In genomic region chr11:53456474-53457371, GRCm38 (mm10) we compare ENCODE assay signal across 9 mouse cellular contexts. TPM values are rescaled to one million over a fixed set of nuclear protein-coding genes. Genes with fewer than 3 reads are reported as not detected.
DNase-seq lines count a peak whose midpoint lies in the region; ATAC-seq lines count a peak whose summit lies in the region.
"Had no signal": no experiment of that assay in that cellular context is flagged by ENCODE, and none has a peak within 500 bp of the region (broad histone marks: within the 10 kb centered on the region; RNA-seq: fewer than 3 reads in every experiment).

Gene Gm10447, minus strand, starts transcription at chr11:53457110.
Gene Shroom1, plus strand, starts transcription at chr11:53457205.

- peak within 1 kb of the TSS; percentile 91 for H3K4me2 ChIP-seq in intestine, embryonic 16.5 days (ENCODE audit: low read depth, low read length)
- H3K4me2 ChIP-seq in liver, embryonic 16.5 days (ENCODE audit: low read depth, low read length), result peak within 1 kb of the TSS; percentile 60
- peak within 1 kb of the TSS; percentile 65 for H3K4me2 ChIP-seq in neural tube, embryonic 13.5 days

- 3% methylated on average over 42 of the region's 42 CpGs for WGBS in intestine, embryonic 16.5 days
- WGBS in liver, embryonic 16.5 days (ENCODE audit: insufficient replicate concordance), result 4% methylated on average over 42 of the region's 42 CpGs
- WGBS in neural tube, embryonic 13.5 days, result 4% methylated on average over 42 of the region's 42 CpGs

- peak; percentile 60 to 77 for DNase-seq in cerebellum, adult 18-20 months
- DNase-seq in cerebellum, adult 9-11 months, result no peak
- peak; percentile 44 to 46 for DNase-seq in cerebellum, postnatal 36 days
- DNase-seq in spleen, postnatal 14 days (ENCODE audit: low spot score in 2 of 2), result no peak

- H3K36me3 ChIP-seq in intestine, embryonic 16.5 days (ENCODE audit: control insufficient read depth, insufficient read depth, low read length), result no peaks in the 10 kb centered on the region
- no peaks in the 10 kb centered on the region for H3K36me3 ChIP-seq in liver, embryonic 16.5 days (ENCODE audit: control insufficient read depth, insufficient read depth)
- H3K36me3 ChIP-seq in neural tube, embryonic 13.5 days, result no peaks in the 10 kb centered on the region

- H3K27me3 ChIP-seq in intestine, embryonic 16.5 days (replicated peaks; ENCODE audit: control insufficient read depth, insufficient read depth, low read length), result peaks cover 4% of the 10 kb centered on the region; the same call in 1 of the 2 replicates
- H3K27me3 ChIP-seq in liver, embryonic 16.5 days (ENCODE audit: control insufficient read depth, insufficient read depth, low read depth, low read length), result peaks cover 36% of the 10 kb centered on the region
- H3K27me3 ChIP-seq in neural tube, embryonic 13.5 days, result peaks cover 78% of the 10 kb centered on the region

- no peaks in the 10 kb centered on the region for H3K4me1 ChIP-seq in intestine, embryonic 16.5 days (ENCODE audit: control insufficient read depth, insufficient read depth, low read length)
- peaks cover 4% of the 10 kb centered on the region for H3K4me1 ChIP-seq in liver, embryonic 16.5 days (ENCODE audit: control insufficient read depth, low read depth, low read length)
- peaks cover 10% of the 10 kb centered on the region for H3K4me1 ChIP-seq in neural tube, embryonic 13.5 days (replicated peaks)

- peak; percentile 97 for ATAC-seq in granulocyte monocyte progenitor cell, adult 5-6 weeks (replicated peaks; ENCODE audit: poor library complexity, severe bottlenecking)
- peak; percentile 89 for ATAC-seq in intestine, embryonic 16.5 days
- ATAC-seq in liver, embryonic 16.5 days (ENCODE audit: low read depth), result peak; percentile 90
- peak; percentile 61 for ATAC-seq in neural tube, embryonic 13.5 days (ENCODE audit: low read depth)

- H3K4me3 ChIP-seq in intestine, embryonic 16.5 days (ENCODE audit: low read length), result peak within 1 kb of the TSS; percentile 63
- peak within 1 kb of the TSS; percentile 60 for H3K4me3 ChIP-seq in liver, embryonic 16.5 days (ENCODE audit: low read depth, low read length)
- H3K4me3 ChIP-seq in neural tube, embryonic 13.5 days, result peak within 1 kb of the TSS; percentile 37

- H3K9ac ChIP-seq in intestine, embryonic 16.5 days (ENCODE audit: low read depth, low read length), result peak within 1 kb of the TSS; percentile 77
- peak within 1 kb of the TSS; percentile 52 for H3K9ac ChIP-seq in liver, embryonic 16.5 days (ENCODE audit: low read depth, low read length)
- peak within 1 kb of the TSS; percentile 68 for H3K9ac ChIP-seq in neural tube, embryonic 13.5 days

- H3K27ac ChIP-seq in intestine, embryonic 16.5 days (ENCODE audit: low read length), result no peak within 1 kb of the TSS
- H3K27ac ChIP-seq in liver, embryonic 16.5 days (ENCODE audit: low read length), result peak within 1 kb of the TSS; percentile 56
- H3K27ac ChIP-seq in neural tube, embryonic 13.5 days (replicated peaks), result no peak within 1 kb of the TSS

- no peaks in the 10 kb centered on the region for H3K9me3 ChIP-seq in intestine, embryonic 16.5 days (ENCODE audit: control insufficient read depth, low read length)
- no peaks in the 10 kb centered on the region for H3K9me3 ChIP-seq in liver, embryonic 16.5 days (replicated peaks; ENCODE audit: control insufficient read depth, low read length)
- no peaks in the 10 kb centered on the region for H3K9me3 ChIP-seq in neural tube, embryonic 13.5 days

RNA-seq across cellular contexts. Expression of gene Gm10447, which starts in this region (rescaled TPM):
- total RNA-seq in granulocyte monocyte progenitor cell, adult 5-6 weeks (2014; fragmentation: Nextera tagmentation), result not detected in 2 replicates
- total RNA-seq in granulocyte monocyte progenitor cell, adult 5-6 weeks (2017), result not detected in 2 replicates
- 0.06 and 0.07 TPM in 2 replicates for polyA plus RNA-seq in intestine, embryonic 16.5 days (2015; fragmentation: Nextera tagmentation; extraction: Ambion mirVana)
- 0.18 and 0.22 TPM in 2 replicates for polyA plus RNA-seq in liver, embryonic 16.5 days (2015; fragmentation: Nextera tagmentation; extraction: Ambion mirVana)
- not detected in 2 replicates for polyA plus RNA-seq in neural tube, embryonic 13.5 days (2015; fragmentation: Nextera tagmentation; extraction: Ambion mirVana)
- total RNA-seq: left cerebral cortex, postnatal 10 days had no signal

RNA-seq across cellular contexts. Expression of gene Shroom1, which starts in this region (rescaled TPM):
- 0.30 TPM in 1 of 2 replicates, not detected in the other for total RNA-seq in granulocyte monocyte progenitor cell, adult 5-6 weeks (2014; fragmentation: Nextera tagmentation)
- not detected in 2 replicates for total RNA-seq in granulocyte monocyte progenitor cell, adult 5-6 weeks (2017)
- 1.3 and 1.4 TPM in 2 replicates for polyA plus RNA-seq in intestine, embryonic 16.5 days (2015; fragmentation: Nextera tagmentation; extraction: Ambion mirVana)
- 3.1 and 4.1 TPM in 2 replicates for polyA plus RNA-seq in liver, embryonic 16.5 days (2015; fragmentation: Nextera tagmentation; extraction: Ambion mirVana)
- 1.9 and 3.5 TPM in 2 replicates for polyA plus RNA-seq in neural tube, embryonic 13.5 days (2015; fragmentation: Nextera tagmentation; extraction: Ambion mirVana)

Comparison
In these comparisons a context has a peak if more than half of its experiments do, and no peak if none do; other contexts are left out.
1. DNase-seq: peak in cerebellum, adult 18-20 months (2 of 2) and cerebellum, postnatal 36 days (2 of 2); none in cerebellum, adult 9-11 months (single experiment) and spleen, postnatal 14 days (0 of 2).
2. Peak in ATAC-seq in granulocyte monocyte progenitor cell, adult 5-6 weeks; RNA of the genes that start here not detected or under 1 TPM.
3. Peak in every context shown above with its lines, with median percentiles within 50 percentile points of each other: ATAC-seq, H3K4me2 ChIP-seq, H3K4me3 ChIP-seq and H3K9ac ChIP-seq.